Mouse (Mus musculus): ENCODE data around the gene Atxn7l1. TPM values are rescaled to one million over a fixed set of nuclear protein-coding genes. Genes with fewer than 3 reads are reported as not detected.

Gene Atxn7l1
- polyA plus RNA-seq, 1 experiment from 2014 or later = 16.0 TPM

GRCm38 (mm10) chr12:33137857-33138256 is 9.6 kb upstream of the Atxn7l1 start:
- H3K36me3 ChIP-seq (ENCODE audit: control insufficient read depth, insufficient read depth, low read length) = no peaks in the 10 kb centered on the region
- no peaks in the 10 kb centered on the region for H3K9me3 ChIP-seq (ENCODE audit: control insufficient read depth, low read length)
- H3K4me1 ChIP-seq (replicated peaks; ENCODE audit: control insufficient read depth, insufficient read depth, low read length) = no peaks in the 10 kb centered on the region
- no peak overlapping the region for H3K4me2 ChIP-seq (ENCODE audit: low read depth, low read length, severe bottlenecking)
- ATAC-seq (replicated peaks; ENCODE audit: low FRiP score) = no peak
- no peaks in the 10 kb centered on the region for H3K27me3 ChIP-seq (ENCODE audit: control insufficient read depth, insufficient read depth, low read length)
- no peak overlapping the region for H3K4me3 ChIP-seq (ENCODE audit: low read depth, low read length)
- 88% methylated on average over 1 of the region's 1 CpGs for WGBS
- H3K27ac ChIP-seq (ENCODE audit: low read depth, low read length) = no peak overlapping the region
- no peak for DNase-seq (ENCODE audit: low spot score)
- no peak overlapping the region for H3K9ac ChIP-seq (ENCODE audit: low read length)

- Histone ChIP-seq H3K27me3 (ENCODE audit: control insufficient read depth, insufficient read depth, low read length) (no peaks in the 10 kb centered on the region), H3K4me1 (replicated peaks; ENCODE audit: control insufficient read depth, insufficient read depth, low read length) (no peaks in the 10 kb centered on the region), H3K9me3 (ENCODE audit: control insufficient read depth, low read length) (no peaks in the 10 kb centered on the region), H3K4me2 (ENCODE audit: low read depth, low read length, severe bottlenecking) (no peak overlapping the region), H3K27ac (ENCODE audit: low read depth, low read length) (no peak overlapping the region), H3K9ac (ENCODE audit: low read length) (no peak overlapping the region), H3K4me3 (ENCODE audit: low read depth, low read length) (no peak overlapping the region), H3K36me3 (ENCODE audit: control insufficient read depth, insufficient read depth, low read length) (no peaks in the 10 kb centered on the region)
- ATAC-seq (replicated peaks; ENCODE audit: low FRiP score) (no peak), DNase-seq (ENCODE audit: low spot score) (no peak)
- WGBS = 90% methylated on average over 3 of the region's 3 CpGs
Measured at GRCm38 (mm10) chr12:33139083-33139482, 8.4 kb upstream of the Atxn7l1 start.

DNA sequence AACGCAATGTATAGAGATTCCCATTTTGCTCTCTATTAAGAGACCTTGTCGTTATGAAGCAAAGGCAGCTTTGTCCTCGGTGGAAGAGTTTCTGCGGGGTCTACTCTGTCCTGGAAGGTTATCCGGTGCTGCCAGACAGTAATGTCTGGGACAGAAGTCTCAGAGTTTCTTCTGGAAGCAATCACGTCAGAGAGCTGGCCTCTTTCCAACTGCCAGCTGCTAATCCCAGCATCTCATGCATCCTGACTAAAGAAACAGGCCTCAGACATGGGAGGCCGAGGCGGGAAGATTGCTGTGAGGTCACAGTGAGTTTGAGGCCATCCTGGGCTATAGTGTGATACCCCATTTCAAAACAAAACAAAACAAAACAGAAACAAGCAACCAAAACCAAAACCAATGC is 3.0 kb upstream of the Atxn7l1 start:
- 73% methylated on average over 8 of the region's 8 CpGs for WGBS
- H3K4me1 ChIP-seq (replicated peaks; ENCODE audit: control insufficient read depth, insufficient read depth, low read length) = peaks cover 4% of the 10 kb centered on the region; the same call in 1 of the 2 replicates
- H3K27ac ChIP-seq (ENCODE audit: low read depth, low read length) = no peak overlapping the region
- no peak overlapping the region for H3K9ac ChIP-seq (ENCODE audit: low read length)
- H3K27me3 ChIP-seq (ENCODE audit: control insufficient read depth, insufficient read depth, low read length) = peaks cover 3% of the 10 kb centered on the region
- no peak overlapping the region for H3K4me3 ChIP-seq (ENCODE audit: low read depth, low read length)
- H3K9me3 ChIP-seq (ENCODE audit: control insufficient read depth, low read length) = no peaks in the 10 kb centered on the region
- H3K4me2 ChIP-seq (ENCODE audit: low read depth, low read length, severe bottlenecking) = no peak overlapping the region
- DNase-seq (ENCODE audit: low spot score) (no peak), ATAC-seq (replicated peaks; ENCODE audit: low FRiP score) (no peak)
- no peaks in the 10 kb centered on the region for H3K36me3 ChIP-seq (ENCODE audit: control insufficient read depth, insufficient read depth, low read length)

DNA sequence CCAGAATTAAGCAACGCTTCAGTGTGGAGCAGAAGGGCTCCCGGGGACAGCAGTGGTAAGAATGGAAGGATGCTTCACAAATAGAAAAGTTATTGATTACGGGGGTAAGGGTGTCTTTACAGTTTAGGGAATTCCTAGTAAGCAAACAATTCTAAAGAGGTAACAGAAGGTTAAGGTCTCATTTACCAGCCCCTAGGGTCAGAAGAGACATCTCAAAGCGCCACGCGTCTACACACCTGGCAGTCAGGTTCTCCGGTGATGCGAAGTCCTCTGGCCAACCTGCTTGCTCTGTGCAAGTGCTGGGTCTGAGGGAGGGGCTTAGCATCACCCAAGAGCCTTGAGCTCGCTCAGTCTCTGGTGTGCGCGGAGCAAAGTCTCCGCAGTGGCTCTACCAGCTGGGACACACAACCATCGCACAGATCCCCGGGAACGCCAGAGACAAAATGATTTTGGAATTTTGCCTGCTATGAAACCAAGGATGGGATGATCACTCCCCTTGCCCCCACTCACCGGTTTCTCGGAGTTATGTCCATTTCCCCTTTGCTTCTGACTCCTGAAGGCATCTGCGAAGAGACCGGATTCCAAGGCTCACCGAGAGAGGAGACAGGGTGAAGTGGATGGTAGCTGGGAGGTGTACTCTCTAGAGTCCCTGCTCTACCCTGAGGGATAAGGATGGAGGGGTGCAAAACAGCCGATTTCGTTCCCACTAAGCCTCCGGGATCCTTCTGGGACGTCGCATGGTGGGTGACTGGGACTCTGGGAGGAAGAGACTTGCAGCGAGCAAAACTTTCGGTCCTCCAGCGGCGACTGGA is 665 bp upstream of the Atxn7l1 start:
- no peaks in the 10 kb centered on the region for H3K36me3 ChIP-seq (ENCODE audit: control insufficient read depth, insufficient read depth, low read length)
- peaks cover 3% of the 10 kb centered on the region for H3K27me3 ChIP-seq (ENCODE audit: control insufficient read depth, insufficient read depth, low read length)
- peaks cover 4% of the 10 kb centered on the region; the same call in 1 of the 2 replicates for H3K4me1 ChIP-seq (replicated peaks; ENCODE audit: control insufficient read depth, insufficient read depth, low read length)
- no peaks in the 10 kb centered on the region for H3K9me3 ChIP-seq (ENCODE audit: control insufficient read depth, low read length)
- H3K4me2 ChIP-seq (ENCODE audit: low read depth, low read length, severe bottlenecking) = peak overlapping the region; percentile 83
- WGBS = 6% methylated on average over 29 of the region's 29 CpGs
- H3K9ac ChIP-seq (ENCODE audit: low read length) = peak overlapping the region; percentile 79
- DNase-seq (ENCODE audit: low spot score) (peak; percentile 65), ATAC-seq (replicated peaks; ENCODE audit: low FRiP score) (peak; percentile 69)
- H3K4me3 ChIP-seq (ENCODE audit: low read depth, low read length) = peak overlapping the region; percentile 44
- H3K27ac ChIP-seq (ENCODE audit: low read depth, low read length) = no peak overlapping the region

DNA sequence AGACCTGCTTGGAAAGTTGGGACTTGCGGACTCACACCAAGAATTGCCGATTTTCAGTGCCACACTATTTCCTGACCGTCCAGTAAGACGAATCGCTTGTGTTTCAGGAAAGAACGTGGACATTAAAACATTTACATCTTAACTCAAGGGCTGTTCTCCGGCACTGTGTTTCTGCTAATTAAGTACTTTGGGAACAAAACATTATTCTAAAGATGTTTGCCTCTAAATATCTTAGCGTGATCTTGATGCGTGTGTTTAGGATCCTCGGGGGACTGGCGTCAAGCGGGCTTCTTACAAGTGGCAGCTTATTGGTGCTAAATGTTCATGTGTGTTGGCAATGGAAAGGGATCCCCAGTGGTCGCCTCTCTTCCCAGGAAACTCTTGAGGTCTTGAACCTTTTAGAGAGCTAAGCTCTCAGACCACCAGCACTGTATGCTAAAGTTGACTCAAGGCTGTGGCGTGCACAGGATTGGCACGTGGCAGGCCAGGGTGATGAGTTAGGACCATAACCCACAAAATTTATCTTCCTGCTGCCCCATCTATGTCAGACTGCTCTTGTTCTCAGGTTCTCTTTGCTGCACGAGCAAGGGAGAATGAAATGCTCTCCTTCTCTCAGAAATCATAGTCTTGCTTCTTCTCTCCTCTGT is 2.2 kb downstream of the Atxn7l1 start:
- Histone ChIP-seq H3K9me3 (ENCODE audit: control insufficient read depth, low read length) (no peaks in the 10 kb centered on the region), H3K4me1 (replicated peaks; ENCODE audit: control insufficient read depth, insufficient read depth, low read length) (peaks cover 4% of the 10 kb centered on the region; the same call in 1 of the 2 replicates), H3K27ac (ENCODE audit: low read depth, low read length) (no peak overlapping the region), H3K4me3 (ENCODE audit: low read depth, low read length) (no peak overlapping the region), H3K9ac (ENCODE audit: low read length) (no peak overlapping the region), H3K4me2 (ENCODE audit: low read depth, low read length, severe bottlenecking) (no peak overlapping the region), H3K27me3 (ENCODE audit: control insufficient read depth, insufficient read depth, low read length) (peaks cover 3% of the 10 kb centered on the region), H3K36me3 (ENCODE audit: control insufficient read depth, insufficient read depth, low read length) (no peaks in the 10 kb centered on the region)
- ATAC-seq (replicated peaks; ENCODE audit: low FRiP score) (no peak), DNase-seq (ENCODE audit: low spot score) (no peak)
- WGBS = 96% methylated on average over 16 of the region's 16 CpGs

- H3K27ac ChIP-seq (ENCODE audit: low read depth, low read length) = no peak overlapping the region
- H3K9me3 ChIP-seq (ENCODE audit: control insufficient read depth, low read length) = no peaks in the 10 kb centered on the region
- H3K4me3 ChIP-seq (ENCODE audit: low read depth, low read length) = no peak overlapping the region
- no peak overlapping the region for H3K4me2 ChIP-seq (ENCODE audit: low read depth, low read length, severe bottlenecking)
- H3K36me3 ChIP-seq (ENCODE audit: control insufficient read depth, insufficient read depth, low read length) = no peaks in the 10 kb centered on the region
- no peak overlapping the region for H3K9ac ChIP-seq (ENCODE audit: low read length)
- 85% methylated on average over 7 of the region's 7 CpGs for WGBS
- H3K27me3 ChIP-seq (ENCODE audit: control insufficient read depth, insufficient read depth, low read length) = no peaks in the 10 kb centered on the region
- H3K4me1 ChIP-seq (replicated peaks; ENCODE audit: control insufficient read depth, insufficient read depth, low read length) = no peaks in the 10 kb centered on the region
- DNase-seq (ENCODE audit: low spot score) = no peak
- ATAC-seq (replicated peaks; ENCODE audit: low FRiP score) = no peak
Measured at GRCm38 (mm10) chr12:33153131-33153530, 5.6 kb downstream of the Atxn7l1 start.

DNA sequence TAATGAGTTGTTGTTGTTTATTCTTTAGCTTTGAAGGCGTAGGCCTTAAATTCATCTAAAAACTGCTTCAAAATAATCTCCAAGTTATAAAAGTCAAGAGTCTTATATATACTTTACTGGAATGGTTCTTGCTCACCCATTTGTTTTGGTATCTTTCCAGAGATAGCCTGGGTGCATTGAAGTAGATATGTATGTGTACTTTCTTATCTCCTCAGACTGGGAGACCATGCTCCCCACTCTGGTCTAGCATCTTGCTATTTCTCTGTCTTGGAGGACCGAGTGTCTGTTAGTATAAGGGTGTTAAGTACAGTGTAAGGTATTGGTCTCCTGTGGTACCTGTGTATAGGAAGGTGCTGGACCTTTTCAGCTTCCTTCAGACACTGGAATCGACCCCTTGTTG is 6.4 kb downstream of the Atxn7l1 start:
- Histone ChIP-seq H3K4me1 (replicated peaks; ENCODE audit: control insufficient read depth, insufficient read depth, low read length) (no peaks in the 10 kb centered on the region), H3K4me2 (ENCODE audit: low read depth, low read length, severe bottlenecking) (no peak overlapping the region), H3K9ac (ENCODE audit: low read length) (no peak overlapping the region), H3K36me3 (ENCODE audit: control insufficient read depth, insufficient read depth, low read length) (no peaks in the 10 kb centered on the region), H3K27me3 (ENCODE audit: control insufficient read depth, insufficient read depth, low read length) (no peaks in the 10 kb centered on the region), H3K4me3 (ENCODE audit: low read depth, low read length) (no peak overlapping the region), H3K9me3 (ENCODE audit: control insufficient read depth, low read length) (no peaks in the 10 kb centered on the region), H3K27ac (ENCODE audit: low read depth, low read length) (no peak overlapping the region)
- 95% methylated on average over 3 of the region's 3 CpGs for WGBS
- no peak for ATAC-seq (replicated peaks; ENCODE audit: low FRiP score)
- no peak for DNase-seq (ENCODE audit: low spot score)

- Histone ChIP-seq H3K4me1 (replicated peaks; ENCODE audit: control insufficient read depth, insufficient read depth, low read length) (no peaks in the 10 kb centered on the region), H3K27me3 (ENCODE audit: control insufficient read depth, insufficient read depth, low read length) (no peaks in the 10 kb centered on the region), H3K9ac (ENCODE audit: low read length) (no peak overlapping the region), H3K27ac (ENCODE audit: low read depth, low read length) (no peak overlapping the region), H3K36me3 (ENCODE audit: control insufficient read depth, insufficient read depth, low read length) (no peaks in the 10 kb centered on the region), H3K4me2 (ENCODE audit: low read depth, low read length, severe bottlenecking) (no peak overlapping the region), H3K4me3 (ENCODE audit: low read depth, low read length) (no peak overlapping the region), H3K9me3 (ENCODE audit: control insufficient read depth, low read length) (no peaks in the 10 kb centered on the region)
- ATAC-seq (replicated peaks; ENCODE audit: low FRiP score) = no peak
- DNase-seq (ENCODE audit: low spot score) = no peak
- 93% methylated on average over 3 of the region's 3 CpGs for WGBS
Measured at GRCm38 (mm10) chr12:33154732-33155131, 7.2 kb downstream of the Atxn7l1 start.
